Mouse (Mus musculus) cortical plate, adult 2 months (tissue): ENCODE data around the gene Ube2h.

Experiments
- CTCF ChIP-seq: fragments of 200-500 bp; IDR thresholded peaks from 2 replicates; pipeline ENCODE4 v1.5.1; 2011; ENCODE audit warnings: mild to moderate bottlenecking, control low read depth, low read length; ENCODE audit not compliant: insufficient read depth; ENCODE audit errors: extremely low read depth
- POLR2A ChIP-seq: fragments of 200-500 bp; IDR thresholded peaks from 2 replicates; pipeline ENCODE4 v1.6.1; 2011; ENCODE audit warnings: mild to moderate bottlenecking, low read length, control low read depth; ENCODE audit not compliant: insufficient read depth; ENCODE audit errors: extremely low read depth

- TF ChIP-seq CTCF (no peak), POLR2A (no peak)
Measured at GRCm38 (mm10) chr6:30292579-30292978, 11.8 kb downstream of the Ube2h start.
